Mouse (Mus musculus) neural tube, embryonic 12.5 days (tissue): ENCODE data around the gene Zfp541. TPM values are rescaled to one million over a fixed set of nuclear protein-coding genes. Genes with fewer than 3 reads are reported as not detected.

Experiments used
- ATAC-seq: fragments of 200-750 bp; cut with Nextera tagmentation; 2 replicates; pipeline ENCODE4 v1.8.0; 2017; ENCODE audit warnings: low read depth, mild to moderate bottlenecking, moderate TSS enrichment, moderate library complexity; ENCODE audit not compliant: low FRiP score
- H3K27ac ChIP-seq: fragments of 300-500 bp; sonication (generic); 2 replicates; pipeline ENCODE4 v1.5.1; 2016
- H3K27me3 ChIP-seq: fragments of 300-500 bp; sonication (generic); replicated peaks from 2 replicates; pipeline ENCODE4 v1.6.1; 2016; ENCODE audit warnings: mild to moderate bottlenecking
- H3K36me3 ChIP-seq: fragments of 300-500 bp; sonication (generic); 2 replicates; pipeline ENCODE4 v1.6.1; 2016; ENCODE audit warnings: mild to moderate bottlenecking
- H3K4me1 ChIP-seq: fragments of 300-500 bp; sonication (generic); 2 replicates; pipeline ENCODE4 v1.6.1; 2016
- H3K4me2 ChIP-seq: fragments of 300-500 bp; sonication (generic); replicated peaks from 2 replicates; pipeline ENCODE4 v1.6.1; 2016; ENCODE audit warnings: mild to moderate bottlenecking
- H3K4me3 ChIP-seq: fragments of 300-500 bp; sonication (generic); 2 replicates; pipeline ENCODE4 v1.5.1; 2016
- H3K9ac ChIP-seq: fragments of 300-500 bp; sonication (generic); 2 replicates; pipeline ENCODE4 v1.6.1; 2016; ENCODE audit warnings: mild to moderate bottlenecking
- H3K9me3 ChIP-seq: fragments of 300-500 bp; sonication (generic); 2 replicates; pipeline ENCODE4 v1.6.1; 2016; ENCODE audit warnings: mild to moderate bottlenecking
- WGBS: fragments of 180-500 bp; shearing (Covaris S2); methylation state at CpG from one replicate; pipeline ENCODE4 v1.1.7; 2016; 5-methylcytosine and 5-hydroxymethylcytosine counted together
- polyA plus RNA-seq: library from polyadenylated mRNA; unstranded; fragments of >200 nt; fragmentation: Nextera tagmentation; extraction: Ambion mirVana; gene quantifications from 2 replicates; pipeline ENCODE4 v1.2.1, GENCODE M21; 2016

Gene Zfp541
- polyA plus RNA-seq, 1 experiment from 2014 or later = 0.05 TPM

DNA sequence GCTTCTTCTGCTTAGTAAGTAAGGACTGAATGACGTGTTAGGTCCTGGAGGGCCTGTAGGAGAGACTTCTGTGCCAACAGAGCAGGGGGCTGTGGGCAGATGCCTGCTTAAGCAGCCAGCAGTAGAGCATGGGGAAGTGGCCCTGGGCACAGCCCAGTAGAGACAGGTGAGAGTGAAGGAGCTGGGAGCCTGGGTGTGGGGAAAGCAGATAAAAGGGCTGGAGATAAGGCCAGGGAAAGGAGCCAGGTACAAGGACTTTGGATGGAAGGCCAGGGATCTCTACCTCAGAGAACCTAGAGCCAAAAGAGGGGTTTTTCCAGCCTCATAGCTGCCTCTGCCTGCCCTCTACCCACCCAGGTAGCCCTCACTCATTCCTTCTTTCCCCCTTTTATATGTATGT lies 28.6 kb upstream of the Zfp541 start:
- Histone ChIP-seq H3K9me3 (no peaks in the 10 kb centered on the region), H3K27me3 (no peaks in the 10 kb centered on the region), H3K4me3 (no peak overlapping the region), H3K27ac (no peak overlapping the region), H3K4me2 (no peak overlapping the region), H3K36me3 (peaks cover 15% of the 10 kb centered on the region), H3K9ac (no peak overlapping the region), H3K4me1 (no peaks in the 10 kb centered on the region)
- WGBS = 93% methylated on average over 1 of the region's 1 CpGs
- ATAC-seq = no peak

DNA sequence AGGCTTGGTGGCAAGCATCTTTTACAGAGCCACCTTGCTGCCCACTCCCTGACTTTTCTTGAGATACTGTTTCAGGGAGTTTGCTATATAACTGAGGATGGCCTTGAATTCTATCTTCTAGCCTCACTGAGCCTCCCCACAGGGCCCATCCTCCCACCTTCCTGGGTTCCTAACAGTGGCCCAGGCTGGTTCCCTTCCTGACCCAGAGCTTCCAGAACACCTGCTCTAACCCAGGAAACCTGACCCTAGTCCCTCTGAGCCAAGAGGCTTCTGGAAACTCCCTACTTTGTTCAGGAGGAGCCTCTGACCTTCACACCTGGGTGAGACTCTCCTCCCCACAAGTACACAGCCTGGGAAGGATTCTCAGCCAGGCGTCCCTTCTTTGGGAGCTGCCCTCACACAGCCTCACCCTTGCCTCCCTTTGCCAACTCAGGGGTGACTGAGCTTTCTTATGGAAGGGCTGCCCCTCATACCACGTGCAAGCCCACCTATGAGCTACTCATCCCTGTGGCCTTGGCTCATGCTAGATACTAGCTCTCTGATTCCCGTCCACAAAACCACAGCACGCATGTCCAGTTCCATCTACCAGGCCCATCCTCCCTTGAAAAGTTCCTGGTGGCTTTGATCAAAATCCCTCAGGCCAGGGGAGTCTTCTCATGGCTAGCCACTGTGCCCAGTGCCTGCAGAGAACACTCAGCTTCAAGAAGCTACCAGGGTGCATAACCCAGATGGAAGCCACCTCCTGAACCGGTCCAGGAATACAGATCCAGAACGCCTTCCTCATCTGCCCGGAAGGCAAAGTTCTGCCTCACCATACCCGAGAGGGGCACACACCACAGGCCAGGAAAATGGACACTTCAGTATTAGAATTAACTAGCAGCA lies 27.8 kb upstream of the Zfp541 start:
- Histone ChIP-seq H3K36me3 (peaks cover 15% of the 10 kb centered on the region), H3K9me3 (no peaks in the 10 kb centered on the region), H3K4me2 (no peak overlapping the region), H3K4me1 (no peaks in the 10 kb centered on the region), H3K4me3 (no peak overlapping the region), H3K9ac (no peak overlapping the region), H3K27ac (no peak overlapping the region), H3K27me3 (no peaks in the 10 kb centered on the region)
- 94% methylated on average over 8 of the region's 8 CpGs for WGBS
- no peak for ATAC-seq

DNA sequence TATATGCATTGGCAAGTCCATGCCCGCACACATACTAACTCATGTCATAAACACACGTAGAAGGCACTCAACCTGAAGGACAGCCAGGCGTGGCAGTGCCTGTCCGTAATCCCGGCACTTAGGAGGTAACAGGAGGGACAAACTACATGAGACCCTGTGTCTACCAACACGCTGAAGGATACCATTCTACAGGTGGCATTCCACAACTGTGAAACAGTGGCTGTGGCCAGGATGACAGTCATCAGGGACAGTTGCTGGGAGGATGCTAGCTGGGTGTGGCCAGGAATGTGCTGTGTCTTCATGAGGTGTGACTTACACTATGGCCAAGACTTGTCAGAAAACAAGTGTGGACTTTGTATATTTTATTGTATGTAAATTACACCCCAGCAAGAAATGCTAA lies 24.6 kb upstream of the Zfp541 start:
- Histone ChIP-seq H3K9ac (no peak overlapping the region), H3K36me3 (0 out of 2 replicates have a peak, but pooled peaks cover 3% of the 10 kb centered on the region), H3K9me3 (no peaks in the 10 kb centered on the region), H3K27ac (no peak overlapping the region), H3K4me3 (no peak overlapping the region), H3K4me1 (no peaks in the 10 kb centered on the region), H3K4me2 (no peak overlapping the region), H3K27me3 (no peaks in the 10 kb centered on the region)
- 92% methylated on average over 6 of the region's 6 CpGs for WGBS
- no peak for ATAC-seq

DNA sequence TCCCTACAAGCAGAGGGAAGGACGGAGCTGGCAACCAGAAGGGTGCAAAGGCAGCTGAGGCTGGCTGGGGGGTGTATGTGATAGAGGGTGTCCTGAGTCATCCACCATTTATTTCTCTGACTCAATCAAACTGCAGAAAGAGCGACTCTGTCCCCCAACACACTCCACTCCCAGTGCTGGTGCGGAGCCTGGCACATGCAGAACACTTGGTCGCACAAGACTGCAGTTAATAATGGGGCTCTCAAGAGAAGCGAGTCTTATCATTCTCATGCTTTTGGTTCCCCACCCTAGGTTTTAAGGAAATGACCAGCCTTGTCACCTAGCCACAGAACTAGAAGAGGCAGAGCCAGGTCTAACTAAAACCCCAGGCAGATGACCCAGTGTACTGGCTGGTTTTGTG lies 22.3 kb upstream of the Zfp541 start:
- peaks cover 16% of the 10 kb centered on the region for H3K4me1 ChIP-seq
- no peaks in the 10 kb centered on the region for H3K9me3 ChIP-seq
- no peak overlapping the region for H3K4me2 ChIP-seq
- no peaks in the 10 kb centered on the region for H3K27me3 ChIP-seq
- H3K9ac ChIP-seq = no peak overlapping the region
- no peak overlapping the region for H3K4me3 ChIP-seq
- no peak for ATAC-seq
- 93% methylated on average over 5 of the region's 5 CpGs for WGBS
- no peak overlapping the region for H3K27ac ChIP-seq
- 0 out of 2 replicates have a peak, but pooled peaks cover 3% of the 10 kb centered on the region for H3K36me3 ChIP-seq

DNA sequence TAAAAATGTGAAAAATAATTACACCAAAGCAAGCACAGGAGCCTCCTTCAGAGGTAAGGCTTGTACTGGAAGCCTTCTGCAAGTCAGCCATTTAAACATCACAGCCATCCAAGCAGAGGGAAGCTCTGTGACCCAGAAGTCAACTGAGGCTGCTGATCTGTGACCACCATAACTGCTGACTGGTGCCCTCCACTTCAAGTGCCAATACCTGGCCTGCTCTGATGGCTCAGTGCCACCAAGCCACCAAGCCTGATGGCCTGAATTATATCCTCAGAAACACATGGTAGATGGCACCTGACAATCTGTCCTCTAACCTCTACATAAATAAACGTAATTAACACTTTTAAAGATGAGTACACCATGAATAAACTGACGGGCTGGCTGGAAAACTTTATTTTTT lies 20.4 kb upstream of the Zfp541 start:
- Histone ChIP-seq H3K27me3 (no peaks in the 10 kb centered on the region), H3K36me3 (0 out of 2 replicates have a peak, but pooled peaks cover 3% of the 10 kb centered on the region), H3K4me1 (peaks cover 33% of the 10 kb centered on the region), H3K9me3 (no peaks in the 10 kb centered on the region), H3K27ac (no peak overlapping the region), H3K4me2 (no peak overlapping the region), H3K9ac (no peak overlapping the region), H3K4me3 (no peak overlapping the region)
- no peak for ATAC-seq
- WGBS = 84% methylated on average over 2 of the region's 2 CpGs

DNA sequence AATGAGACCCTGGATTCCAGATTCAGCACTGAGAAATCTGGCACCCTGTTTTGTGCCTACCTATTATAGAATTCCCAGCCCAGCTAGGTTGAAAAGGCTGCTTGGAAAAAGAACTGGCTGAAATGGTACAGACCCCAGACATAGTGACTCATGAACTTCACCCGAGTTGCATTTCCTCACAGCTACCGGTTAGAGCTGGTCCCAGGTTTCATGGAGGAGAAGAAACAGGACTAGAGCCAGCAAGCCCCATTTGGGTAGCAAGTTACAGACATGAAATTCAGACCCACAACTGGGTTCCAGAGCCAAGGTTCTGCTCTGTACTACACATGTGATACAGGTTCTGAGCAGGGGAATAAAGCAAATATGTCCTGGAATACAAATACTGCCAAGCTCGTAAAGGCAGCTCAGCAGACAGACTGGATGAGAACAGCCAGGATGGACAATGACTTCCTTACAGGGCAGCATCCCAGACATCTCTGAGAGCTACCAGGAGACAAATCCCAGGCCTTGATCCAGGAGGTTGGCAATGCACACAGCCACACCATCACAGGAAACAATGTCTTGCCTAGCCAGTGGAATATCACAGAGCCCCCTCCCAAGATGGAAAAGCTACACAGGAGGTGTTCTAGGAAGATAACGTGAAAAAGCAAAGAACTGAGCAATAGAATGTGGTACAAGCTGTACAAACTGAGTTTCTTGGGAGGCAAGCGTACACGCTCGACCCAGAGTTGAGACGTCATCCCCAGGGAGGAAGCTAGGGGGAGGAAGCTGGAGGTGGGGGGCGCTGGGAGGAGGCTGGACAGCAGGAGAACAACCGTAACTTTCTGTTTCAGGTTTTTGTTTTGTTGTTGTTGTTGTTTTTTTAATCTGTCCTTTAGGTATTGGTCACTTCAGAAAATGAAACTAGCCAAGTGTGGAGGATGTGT lies 18.5 kb upstream of the Zfp541 start:
- H3K4me2 ChIP-seq = peak overlapping the region; percentile 83
- 89% methylated on average over 10 of the region's 10 CpGs for WGBS
- H3K9ac ChIP-seq = no peak overlapping the region
- peaks cover 33% of the 10 kb centered on the region for H3K4me1 ChIP-seq
- H3K4me3 ChIP-seq = no peak overlapping the region
- no peaks in the 10 kb centered on the region for H3K27me3 ChIP-seq
- 0 out of 2 replicates have a peak, but pooled peaks cover 3% of the 10 kb centered on the region for H3K36me3 ChIP-seq
- no peak for ATAC-seq
- no peak overlapping the region for H3K27ac ChIP-seq
- H3K9me3 ChIP-seq = no peaks in the 10 kb centered on the region

DNA sequence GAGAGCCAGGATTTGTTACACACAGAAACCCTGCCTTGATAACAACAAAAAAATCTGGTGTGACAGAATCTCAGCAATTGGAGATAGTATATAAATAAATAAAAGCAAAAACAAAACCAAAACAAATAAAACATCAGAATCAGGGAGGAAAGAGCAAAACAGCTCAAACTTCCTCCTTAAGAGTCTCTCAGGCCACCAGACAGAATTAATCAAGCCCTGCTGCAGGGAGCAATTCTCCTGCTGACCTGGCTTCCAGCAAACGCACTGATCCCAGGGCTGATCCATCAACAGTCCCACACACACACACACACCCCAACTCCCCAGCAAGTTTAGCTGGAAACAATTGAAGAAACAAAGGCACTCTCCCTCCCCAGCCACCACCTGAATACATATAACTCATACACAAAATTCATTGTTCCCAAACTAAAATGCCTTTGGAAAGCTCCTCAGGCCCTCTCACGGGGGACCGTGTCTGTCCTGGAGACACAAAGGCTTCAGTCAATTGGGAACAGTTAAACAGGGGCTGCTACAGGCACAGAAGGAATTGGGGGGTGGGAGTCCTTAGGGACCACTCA lies 17.7 kb upstream of the Zfp541 start:
- H3K9ac ChIP-seq = peak overlapping the region; percentile 47; the same call in 1 of the 2 replicates
- H3K27me3 ChIP-seq = no peaks in the 10 kb centered on the region
- peaks cover 33% of the 10 kb centered on the region for H3K4me1 ChIP-seq
- WGBS = 24% methylated on average over 3 of the region's 3 CpGs
- 0 out of 2 replicates have a peak, but pooled peaks cover 3% of the 10 kb centered on the region for H3K36me3 ChIP-seq
- no peaks in the 10 kb centered on the region for H3K9me3 ChIP-seq
- no peak overlapping the region for H3K4me3 ChIP-seq
- H3K27ac ChIP-seq = peak overlapping the region; percentile 20; the same call in 1 of the 2 replicates
- ATAC-seq = no peak
- peak overlapping the region; percentile 83 for H3K4me2 ChIP-seq

DNA sequence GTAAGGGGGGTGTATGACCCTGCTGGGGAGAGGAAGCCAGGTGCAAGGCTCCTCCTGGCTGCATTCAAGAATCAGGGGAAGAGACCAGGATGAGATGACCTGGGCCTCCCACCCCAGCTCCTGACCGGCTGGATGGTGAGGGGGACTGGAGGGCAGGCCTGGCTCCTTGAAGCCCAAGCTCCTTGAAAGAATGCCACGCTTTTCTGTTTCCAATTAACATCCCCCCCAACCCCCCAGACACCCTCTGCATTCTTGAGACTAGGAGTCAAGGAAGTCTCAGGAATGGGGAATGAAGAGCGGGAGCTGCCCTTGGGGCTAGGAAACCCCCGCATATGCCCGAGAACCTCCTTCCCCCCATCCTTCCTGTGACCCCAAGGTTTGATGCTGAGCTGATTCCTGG lies 17.1 kb upstream of the Zfp541 start:
- H3K9ac ChIP-seq = no peak overlapping the region

DNA sequence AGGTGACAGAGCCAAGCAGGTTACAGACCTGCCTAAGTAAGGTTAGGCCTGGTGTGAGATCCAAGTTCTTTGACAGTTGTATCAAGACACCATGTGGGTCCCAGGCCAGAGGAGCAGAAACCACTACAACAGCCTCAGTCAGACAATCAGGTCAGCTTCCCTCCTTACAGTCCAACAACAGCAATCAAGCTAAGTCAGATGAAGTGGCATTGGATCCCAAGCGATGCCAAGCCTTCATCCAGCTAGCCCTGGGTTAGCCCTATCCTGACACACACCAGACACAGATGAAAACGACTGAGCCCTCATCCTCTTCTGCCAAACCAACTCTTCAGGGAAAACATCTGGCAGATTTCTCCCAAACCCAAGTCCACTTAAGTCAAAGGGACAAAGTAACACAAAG lies 16.1 kb upstream of the Zfp541 start:
- Histone ChIP-seq H3K27ac (no peak overlapping the region), H3K27me3 (no peaks in the 10 kb centered on the region), H3K9ac (0 out of 2 replicates have a peak overlapping the region, but pooled peaks have one; percentile 13), H3K4me2 (peak overlapping the region; percentile 83), H3K9me3 (no peaks in the 10 kb centered on the region), H3K36me3 (0 out of 2 replicates have a peak, but pooled peaks cover 3% of the 10 kb centered on the region), H3K4me3 (peak overlapping the region; percentile 91), H3K4me1 (peaks cover 44% of the 10 kb centered on the region)
- WGBS = 65% methylated on average over 2 of the region's 2 CpGs
- ATAC-seq = no peak

More for the DNA sequence above, 17.1 kb upstream of the Zfp541 start:
- H3K27ac ChIP-seq = 0 out of 2 replicates have a peak overlapping the region, but pooled peaks have one; percentile 20
- peak overlapping the region; percentile 83 for H3K4me2 ChIP-seq
- H3K36me3 ChIP-seq = 0 out of 2 replicates have a peak, but pooled peaks cover 3% of the 10 kb centered on the region
- no peak overlapping the region for H3K4me3 ChIP-seq
- no peaks in the 10 kb centered on the region for H3K9me3 ChIP-seq
- H3K4me1 ChIP-seq = peaks cover 38% of the 10 kb centered on the region
- WGBS = 42% methylated on average over 5 of the region's 5 CpGs
- no peaks in the 10 kb centered on the region for H3K27me3 ChIP-seq
- no peak for ATAC-seq

DNA sequence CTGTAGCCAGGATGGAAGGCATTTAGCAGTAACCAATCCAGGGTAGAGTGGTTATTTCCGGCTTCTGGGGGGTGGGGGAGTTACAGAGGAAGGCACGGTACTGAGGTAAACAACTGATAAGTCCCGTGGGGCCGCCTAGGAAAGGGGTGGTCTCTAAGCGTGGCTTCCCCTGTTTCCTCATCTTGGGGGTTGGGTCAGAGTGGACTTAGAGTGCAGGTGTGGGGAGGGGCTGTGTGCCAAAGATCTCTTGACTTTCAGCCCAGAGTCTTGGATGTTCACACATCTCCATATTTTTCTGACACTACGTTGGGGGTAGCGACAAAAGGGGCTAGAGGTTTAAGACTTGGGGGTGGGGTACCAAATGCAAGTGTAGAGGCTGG lies 15.5 kb upstream of the Zfp541 start:
- Histone ChIP-seq H3K27ac (peak overlapping the region; percentile 93), H3K36me3 (0 out of 2 replicates have a peak, but pooled peaks cover 3% of the 10 kb centered on the region), H3K4me2 (peak overlapping the region; percentile 83), H3K9ac (peak overlapping the region; percentile 99), H3K27me3 (no peaks in the 10 kb centered on the region), H3K4me3 (peak overlapping the region; percentile 91), H3K4me1 (peaks cover 44% of the 10 kb centered on the region), H3K9me3 (no peaks in the 10 kb centered on the region)
- ATAC-seq = peak; percentile 14; the same call in 1 of the 2 replicates
- 9% methylated on average over 7 of the region's 7 CpGs for WGBS

DNA sequence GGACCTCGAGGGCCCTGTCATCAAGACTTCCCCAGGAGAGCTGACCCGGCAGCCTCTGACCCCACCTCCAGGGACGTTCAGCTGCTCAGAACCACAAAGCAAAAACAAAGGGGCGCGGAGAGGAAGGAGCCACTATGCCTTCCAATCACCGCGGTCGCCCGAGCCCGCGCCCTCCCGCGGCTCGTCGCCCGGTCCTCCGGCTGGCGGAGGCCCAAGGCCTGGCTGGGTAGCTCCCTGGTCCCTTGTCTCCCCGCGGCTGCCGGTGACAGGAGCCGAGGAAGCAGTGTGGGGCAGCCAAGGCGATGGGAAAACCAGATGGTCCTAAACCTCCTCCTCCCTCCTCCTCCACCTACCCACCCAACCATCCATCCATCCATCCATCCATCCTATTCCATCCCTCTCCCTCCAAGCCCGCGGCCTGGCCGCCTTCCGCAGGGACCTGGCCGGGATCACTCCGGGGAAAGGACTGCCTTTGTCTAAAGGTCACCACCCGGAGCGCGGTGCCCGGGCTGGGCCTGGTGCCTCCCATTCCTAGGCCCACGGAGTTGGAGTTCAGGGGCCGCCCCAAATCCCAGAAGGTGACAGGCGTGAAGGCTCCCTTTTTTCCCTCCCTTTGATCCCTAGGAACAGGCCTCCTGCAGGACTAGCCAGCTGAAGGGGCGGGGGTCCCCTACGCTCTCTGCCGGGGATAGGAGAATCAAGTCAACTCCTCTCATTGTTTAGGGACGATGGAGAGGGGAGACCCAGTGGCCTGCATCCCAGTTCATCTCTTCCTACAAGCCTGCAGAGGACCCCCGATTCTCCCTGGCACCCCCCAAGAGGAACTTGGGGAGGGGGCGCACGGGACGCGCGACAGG lies 14.9 kb upstream of the Zfp541 start:
- H3K27ac ChIP-seq = peak overlapping the region; percentile 93
- H3K36me3 ChIP-seq = 0 out of 2 replicates have a peak, but pooled peaks cover 3% of the 10 kb centered on the region
- H3K9me3 ChIP-seq = no peaks in the 10 kb centered on the region
- H3K4me2 ChIP-seq = peak overlapping the region; percentile 83
- H3K27me3 ChIP-seq = no peaks in the 10 kb centered on the region
- H3K4me3 ChIP-seq = peak overlapping the region; percentile 91
- H3K4me1 ChIP-seq = peaks cover 44% of the 10 kb centered on the region
- peak overlapping the region; percentile 99 for H3K9ac ChIP-seq
- under 1% methylated on average over 46 of the region's 46 CpGs for WGBS
- peak; percentile 13 for ATAC-seq
